Mouse (Mus musculus): ENCODE measurements around the gene Vmn1r4. TPM values are rescaled to one million over a fixed set of nuclear protein-coding genes. Genes with fewer than 3 reads are reported as not detected.

The Vmn1r4 gene
- polyA plus RNA-seq, 2 experiments = 0.11 to 0.13 TPM

DNA sequence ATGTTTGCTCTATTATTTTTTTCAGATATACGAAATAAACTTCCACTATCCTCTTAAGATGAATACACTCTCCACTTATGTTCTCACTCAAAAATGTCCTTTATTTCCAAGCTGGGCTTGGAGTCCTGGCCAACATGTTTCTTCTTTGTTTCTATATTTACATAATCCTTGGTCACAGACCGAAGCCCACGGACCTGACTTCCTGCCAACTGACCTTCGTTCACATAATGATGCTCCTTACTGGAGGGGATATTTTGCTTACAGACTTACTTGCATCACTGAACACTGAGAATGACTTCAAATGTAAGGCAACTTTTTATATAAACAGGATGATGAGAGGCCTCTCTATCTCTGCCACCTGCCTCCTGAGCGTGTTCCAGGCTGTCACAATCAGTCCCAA is 32.6 kb downstream of the Vmn1r4 start:
- Histone ChIP-seq H3K36me3 (replicated peaks; ENCODE audit: control insufficient read depth, insufficient read depth, low read depth) (no peaks in the 10 kb centered on the region), H3K4me1 (replicated peaks; ENCODE audit: control insufficient read depth in 2 of 2, insufficient read depth in 2 of 2, low read length in 1 of 2) (no peaks in the 10 kb centered on the region), H3K27ac (no peak overlapping the region), H3K4me3 (ENCODE audit: insufficient read depth in 1 of 2, low read depth in 2 of 2, low read length in 2 of 2) (no peak overlapping the region), H3K9ac (replicated peaks) (no peak overlapping the region), H3K9me3 (ENCODE audit: control insufficient read depth, low read length) (no peaks in the 10 kb centered on the region), H3K27me3 (ENCODE audit: control insufficient read depth, insufficient read depth, low read length) (no peaks in the 10 kb centered on the region), H3K4me2 (ENCODE audit: low read depth) (no peak overlapping the region)
- DNase-seq (ENCODE audit: low read depth in 3 of 3, low spot score in 3 of 3) = no peak
- ATAC-seq (ENCODE audit: insufficient read depth) = no peak
- TF ChIP-seq CTCF (IDR thresholded peaks at IDR 0.05; ENCODE audit: low read depth) (no peak), EP300 (IDR thresholded peaks at IDR 0.05; ENCODE audit: low read depth) (no peak)
- WGBS (ENCODE audit: insufficient replicate concordance) = 52% methylated on average over 5 of the region's 5 CpGs

DNA sequence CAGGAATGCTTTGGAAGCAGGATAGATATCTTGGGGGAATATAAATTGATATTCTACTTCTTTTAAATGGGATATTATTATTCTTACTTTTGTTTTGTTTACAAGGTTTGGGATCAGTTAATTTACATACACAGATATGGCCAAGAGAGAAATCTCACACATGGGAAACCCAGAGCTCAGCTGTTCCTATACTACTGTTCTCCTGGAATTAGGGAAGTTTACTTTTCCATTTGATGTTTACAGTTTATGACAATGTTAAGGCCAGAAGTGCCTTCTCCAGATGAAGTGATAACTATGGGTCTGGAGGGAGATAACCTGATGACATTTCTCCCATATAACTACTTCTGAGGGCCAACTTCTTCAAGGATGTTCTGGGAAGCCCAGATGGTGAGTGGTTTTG is 46.2 kb downstream of the Vmn1r4 start, which contains the start of gene Vmn1r5:
Vmn1r5 (plus strand) TSS at position 301 of the 400 bp plus-strand sequence.
- no peak within 1 kb of the TSS for H3K27ac ChIP-seq
- no peaks in the 10 kb centered on the region for H3K4me1 ChIP-seq (replicated peaks; ENCODE audit: control insufficient read depth in 2 of 2, insufficient read depth in 2 of 2, low read length in 1 of 2)
- no peak within 1 kb of the TSS for H3K9ac ChIP-seq (replicated peaks)
- no peaks in the 10 kb centered on the region for H3K27me3 ChIP-seq (ENCODE audit: control insufficient read depth, insufficient read depth, low read length)
- DNase-seq (ENCODE audit: low read depth in 3 of 3, low spot score in 3 of 3) (no peak), ATAC-seq (ENCODE audit: insufficient read depth) (no peak)
- TF ChIP-seq CTCF (IDR thresholded peaks at IDR 0.05; ENCODE audit: low read depth) = no peak
- no peak for TF ChIP-seq EP300 (IDR thresholded peaks at IDR 0.05; ENCODE audit: low read depth)
- no peaks in the 10 kb centered on the region for H3K9me3 ChIP-seq (ENCODE audit: control insufficient read depth, low read length)
- H3K4me3 ChIP-seq (ENCODE audit: insufficient read depth in 1 of 2, low read depth in 2 of 2, low read length in 2 of 2) = no peak within 1 kb of the TSS
- H3K36me3 ChIP-seq (replicated peaks; ENCODE audit: control insufficient read depth, insufficient read depth, low read depth) = no peaks in the 10 kb centered on the region
- no peak within 1 kb of the TSS for H3K4me2 ChIP-seq (ENCODE audit: low read depth)

DNA sequence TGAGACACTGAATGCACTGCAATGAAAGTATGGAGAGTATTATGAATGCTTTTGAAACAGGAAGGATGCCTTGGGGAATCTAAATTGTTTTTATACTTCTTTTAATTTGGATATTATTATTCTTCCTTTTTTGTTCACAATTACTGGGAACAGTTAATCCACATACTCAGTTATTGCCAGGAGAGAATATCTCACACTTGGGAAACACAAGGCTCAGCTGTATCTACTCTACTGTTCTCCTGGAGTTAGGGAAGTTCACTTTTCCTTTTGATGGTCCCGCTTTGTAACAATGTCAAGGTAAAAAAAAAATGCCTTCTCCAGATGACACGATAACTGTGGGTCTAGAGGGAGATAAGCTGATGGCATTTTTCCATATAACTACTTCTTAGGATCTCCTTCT is 73.1 kb downstream of the Vmn1r4 start, which contains the start of gene Vmn1r6:
Vmn1r6 (plus strand) TSS at position 301 of the 400 bp plus-strand sequence.
- 46% methylated on average over 2 of the region's 2 CpGs for WGBS (ENCODE audit: insufficient replicate concordance)
- H3K4me2 ChIP-seq (ENCODE audit: low read depth) = no peak within 1 kb of the TSS
- TF ChIP-seq CTCF (IDR thresholded peaks at IDR 0.05; ENCODE audit: low read depth) (no peak), EP300 (IDR thresholded peaks at IDR 0.05; ENCODE audit: low read depth) (no peak)
- no peak within 1 kb of the TSS for H3K27ac ChIP-seq
- no peak within 1 kb of the TSS for H3K4me3 ChIP-seq (ENCODE audit: insufficient read depth in 1 of 2, low read depth in 2 of 2, low read length in 2 of 2)
- H3K36me3 ChIP-seq (replicated peaks; ENCODE audit: control insufficient read depth, insufficient read depth, low read depth) = no peaks in the 10 kb centered on the region
- H3K9ac ChIP-seq (replicated peaks) = no peak within 1 kb of the TSS
- DNase-seq (ENCODE audit: low read depth in 3 of 3, low spot score in 3 of 3) = no peak
- no peaks in the 10 kb centered on the region for H3K27me3 ChIP-seq (ENCODE audit: control insufficient read depth, insufficient read depth, low read length)
- no peaks in the 10 kb centered on the region for H3K4me1 ChIP-seq (replicated peaks; ENCODE audit: control insufficient read depth in 2 of 2, insufficient read depth in 2 of 2, low read length in 1 of 2)
- H3K9me3 ChIP-seq (ENCODE audit: control insufficient read depth, low read length) = no peaks in the 10 kb centered on the region
- ATAC-seq (ENCODE audit: insufficient read depth) = no peak

Other genes with a start within 250 kb of the Vmn1r4 start
- 58.8 and 65.7 TPM in 2 replicates for gene Lsm5, start 219.3 kb upstream of the Vmn1r4 start, polyA plus RNA-seq (2012; rRNA removed)
- 92.0 and 108 TPM in 2 replicates for gene Lsm5, start 219.3 kb upstream of the Vmn1r4 start, polyA plus RNA-seq (2014; fragmentation: Nextera tagmentation; extraction: Ambion mirVana)
- gene Avl9, start 209.1 kb upstream of the Vmn1r4 start, polyA plus RNA-seq (2012; rRNA removed) = 1.5 and 2.2 TPM in 2 replicates
- 3.2 and 3.4 TPM in 2 replicates for gene Avl9, start 209.1 kb upstream of the Vmn1r4 start, polyA plus RNA-seq (2014; fragmentation: Nextera tagmentation; extraction: Ambion mirVana)
- 7.3 and 10.6 TPM in 2 replicates for gene Kbtbd2, start 126.2 kb upstream of the Vmn1r4 start, polyA plus RNA-seq (2012; rRNA removed)
- gene Kbtbd2, start 126.2 kb upstream of the Vmn1r4 start, polyA plus RNA-seq (2014; fragmentation: Nextera tagmentation; extraction: Ambion mirVana) = 7.3 and 8.7 TPM in 2 replicates
- 11.4 and 15.3 TPM in 2 replicates for gene Fkbp9, start 92.0 kb upstream of the Vmn1r4 start, polyA plus RNA-seq (2012; rRNA removed)
- 19.1 and 20.3 TPM in 2 replicates for gene Fkbp9, start 92.0 kb upstream of the Vmn1r4 start, polyA plus RNA-seq (2014; fragmentation: Nextera tagmentation; extraction: Ambion mirVana)
- 55.6 and 84.0 TPM in 2 replicates for gene Nt5c3, start 83 bp upstream of the Vmn1r4 start, polyA plus RNA-seq (2012; rRNA removed)
- 255 and 257 TPM in 2 replicates for gene Nt5c3, start 83 bp upstream of the Vmn1r4 start, polyA plus RNA-seq (2014; fragmentation: Nextera tagmentation; extraction: Ambion mirVana)
- gene Vmn1r5, start 46.3 kb downstream of the Vmn1r4 start, polyA plus RNA-seq (2012; rRNA removed) = not detected in 2 replicates
- gene Vmn1r5, start 46.3 kb downstream of the Vmn1r4 start, polyA plus RNA-seq (2014; fragmentation: Nextera tagmentation; extraction: Ambion mirVana) = not detected in 2 replicates
- not detected in 2 replicates for gene Vmn1r6, start 73.2 kb downstream of the Vmn1r4 start, polyA plus RNA-seq (2012; rRNA removed)
- gene Vmn1r6, start 73.2 kb downstream of the Vmn1r4 start, polyA plus RNA-seq (2014; fragmentation: Nextera tagmentation; extraction: Ambion mirVana) = not detected in 2 replicates
- gene Vmn1r7, start 101.3 kb downstream of the Vmn1r4 start, polyA plus RNA-seq (2012; rRNA removed) = not detected in 2 replicates
- not detected in 2 replicates for gene Vmn1r7, start 101.3 kb downstream of the Vmn1r4 start, polyA plus RNA-seq (2014; fragmentation: Nextera tagmentation; extraction: Ambion mirVana)
- not detected in 2 replicates for gene Vmn1r8, start 108.3 kb downstream of the Vmn1r4 start, polyA plus RNA-seq (2012; rRNA removed)
- gene Vmn1r8, start 108.3 kb downstream of the Vmn1r4 start, polyA plus RNA-seq (2014; fragmentation: Nextera tagmentation; extraction: Ambion mirVana) = not detected in 2 replicates
- not detected in 2 replicates for gene Vmn1r9, start 142.8 kb downstream of the Vmn1r4 start, polyA plus RNA-seq (2012; rRNA removed)
- 0.01 TPM in 1 of 2 replicates, not detected in the other for gene Vmn1r9, start 142.8 kb downstream of the Vmn1r4 start, polyA plus RNA-seq (2014; fragmentation: Nextera tagmentation; extraction: Ambion mirVana)
- gene Vmn1r10, start 185.4 kb downstream of the Vmn1r4 start, polyA plus RNA-seq (2012; rRNA removed) = not detected in 2 replicates
- not detected in 2 replicates for gene Vmn1r10, start 185.4 kb downstream of the Vmn1r4 start, polyA plus RNA-seq (2014; fragmentation: Nextera tagmentation; extraction: Ambion mirVana)
- not detected in 2 replicates for gene Vmn1r11, start 209.4 kb downstream of the Vmn1r4 start, polyA plus RNA-seq (2012; rRNA removed)
- gene Vmn1r11, start 209.4 kb downstream of the Vmn1r4 start, polyA plus RNA-seq (2014; fragmentation: Nextera tagmentation; extraction: Ambion mirVana) = not detected in 2 replicates
- gene Vmn1r12, start 232.9 kb downstream of the Vmn1r4 start, polyA plus RNA-seq (2012; rRNA removed) = not detected in 2 replicates
- gene Vmn1r12, start 232.9 kb downstream of the Vmn1r4 start, polyA plus RNA-seq (2014; fragmentation: Nextera tagmentation; extraction: Ambion mirVana) = not detected in 2 replicates

All from liver, embryonic 14.5 days (tissue).